Mouse (Mus musculus) yolk sac, embryonic 10.5 days (tissue): Measurements from ENCODE around the gene Rfesd.

Source experiments
- DNase-seq: peaks from one replicate; pipeline ENCODE4 v3.0.0-alpha.2; 2017; ENCODE audit warnings: low spot score

Rfesd gene

GRCm38 (mm10) chr13:75981901-75982300 lies 36.6 kb downstream of the Rfesd start:
- DNase-seq: no peak

GRCm38 (mm10) chr13:75976649-75977048 lies 41.9 kb downstream of the Rfesd start:
- DNase-seq: peak; percentile 63

GRCm38 (mm10) chr13:75976218-75976617 lies 42.3 kb downstream of the Rfesd start:
- DNase-seq: no peak

- DNase-seq: no peak
Measured at GRCm38 (mm10) chr13:75975629-75976028, 42.9 kb downstream of the Rfesd start.

- DNase-seq: no peak
Measured at GRCm38 (mm10) chr13:75974481-75974880, 44.0 kb downstream of the Rfesd start.

DNA sequence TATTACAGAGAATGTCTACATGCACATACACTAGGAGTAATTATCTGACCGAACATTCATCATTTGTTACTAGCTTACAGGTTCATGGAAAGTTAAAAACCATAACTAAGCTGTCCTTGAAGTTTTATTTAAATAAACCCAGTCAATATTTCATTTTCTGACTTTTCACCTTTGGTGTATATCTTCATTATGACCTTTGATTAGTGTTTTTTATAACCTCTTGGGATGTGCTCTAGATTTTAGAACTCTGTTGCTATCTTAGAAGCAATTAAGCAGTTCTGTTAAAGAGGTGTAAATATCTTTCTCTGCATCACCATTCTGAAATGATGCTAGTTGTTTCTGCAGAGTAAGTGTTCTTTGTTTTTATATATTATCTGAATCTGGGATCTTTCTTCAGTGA lies 51.7 kb downstream of the Rfesd start, which contains the start of gene Spata9:
TSS of gene Spata9 (plus strand) at position 301 of the 400 bp plus-strand sequence.
- no peak for DNase-seq

DNA sequence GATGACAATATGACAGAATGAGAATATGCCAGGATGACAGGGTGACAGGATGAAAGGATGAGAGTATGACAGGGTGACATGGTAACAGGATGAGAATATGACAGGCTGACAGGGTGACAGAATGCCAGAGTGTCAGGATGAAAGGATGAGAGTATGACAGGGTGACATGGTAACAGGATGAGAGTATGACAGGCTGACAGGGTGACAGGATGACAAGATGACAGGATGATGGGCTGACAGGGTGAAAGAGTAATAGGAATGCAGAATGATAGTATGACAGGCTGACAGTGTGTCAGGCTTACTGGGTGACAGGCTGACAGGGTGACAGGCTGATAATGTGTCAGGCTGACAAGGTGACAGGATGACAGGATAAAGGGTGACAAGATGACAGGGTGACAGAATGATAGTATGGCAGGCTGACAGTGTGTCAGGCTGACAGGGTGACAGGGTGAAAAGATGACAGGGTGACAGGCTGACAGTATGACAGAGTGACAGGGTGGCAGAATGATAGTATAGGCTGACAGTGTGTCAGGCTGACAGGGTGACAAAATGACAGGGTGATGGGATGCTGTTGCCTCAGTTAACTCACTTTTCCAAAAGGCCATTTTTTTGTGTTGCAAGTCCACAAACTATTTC lies 63.0 kb downstream of the Rfesd start:
- no peak for DNase-seq
